Mouse (Mus musculus) lung, postnatal 0 days (tissue): ENCODE measurements around the gene Sox5. TPM values are rescaled to one million over a fixed set of nuclear protein-coding genes. Genes with fewer than 3 reads are reported as not detected.

Experiments
- ATAC-seq: fragments of 200-750 bp; cut with Nextera tagmentation; 2 replicates; pipeline ENCODE4 v1.8.0; 2017; ENCODE audit warnings: moderate library complexity
- DNase-seq: peaks from one replicate; pipeline ENCODE4 v3.0.0-alpha.2; 2016; ENCODE audit warnings: low spot score
- H3K27ac ChIP-seq: fragments of 300-500 bp; sonication (generic); 2 replicates; pipeline ENCODE4 v1.5.1; 2014; ENCODE audit warnings: antibody characterized with exemption, mild to moderate bottlenecking, low read length, mixed read lengths
- H3K27me3 ChIP-seq: fragments of 300-500 bp; sonication (generic); replicated peaks from 2 replicates; pipeline ENCODE4 v1.6.1; 2014; ENCODE audit warnings: low read length, mixed read lengths; ENCODE audit not compliant: insufficient read depth
- H3K36me3 ChIP-seq: fragments of 300-500 bp; sonication (generic); 2 replicates; pipeline ENCODE4 v1.6.1; 2014; ENCODE audit warnings: low read length, mixed read lengths; ENCODE audit not compliant: insufficient read depth
- H3K4me1 ChIP-seq: fragments of 300-500 bp; sonication (generic); 2 replicates; pipeline ENCODE4 v1.6.1; 2014; ENCODE audit warnings: antibody characterized with exemption, low read depth, low read length, mixed read lengths; ENCODE audit not compliant: insufficient read depth
- H3K4me2 ChIP-seq: fragments of 300-500 bp; sonication (generic); replicated peaks from 2 replicates; pipeline ENCODE4 v1.6.1; 2014; ENCODE audit warnings: low read depth, mild to moderate bottlenecking, low read length, moderate library complexity, mixed read lengths
- H3K4me3 ChIP-seq: fragments of 300-500 bp; sonication (generic); 2 replicates; pipeline ENCODE4 v1.5.1; 2014; ENCODE audit warnings: low read depth, low read length
- H3K9ac ChIP-seq: fragments of 300-500 bp; sonication (generic); replicated peaks from 2 replicates; pipeline ENCODE4 v1.6.1; 2014; ENCODE audit warnings: low read depth, mild to moderate bottlenecking
- H3K9me3 ChIP-seq: fragments of 300-500 bp; sonication (generic); 2 replicates; pipeline ENCODE4 v1.6.1; 2016; ENCODE audit warnings: low read length, mixed read lengths
- CTCF ChIP-seq: IDR thresholded peaks from 2 replicates; pipeline ENCODE4 v1.5.1; 2016; ENCODE audit warnings: antibody characterized with exemption, mild to moderate bottlenecking
- EP300 ChIP-seq: IDR thresholded peaks from 2 replicates; pipeline ENCODE4 v1.6.1; 2016; ENCODE audit warnings: antibody characterized with exemption, mild to moderate bottlenecking, control low read depth
- WGBS: fragments of 180-500 bp; shearing (Covaris S2); extraction: QIAGEN DNeasy Blood & Tissue Kit; methylation state at CpG from one replicate; pipeline ENCODE4 v1.1.7; 2014; 5-methylcytosine and 5-hydroxymethylcytosine counted together
- polyA plus RNA-seq: library from polyadenylated mRNA; unstranded; fragments of >200 nt; fragmentation: Nextera tagmentation; extraction: Ambion mirVana; gene quantifications from 2 replicates; pipeline ENCODE4 v1.2.1, GENCODE M21; 2015

Gene Sox5
- polyA plus RNA-seq, 1 experiment from 2014 or later = 9.8 TPM

GRCm38 (mm10) chr6:144082297-144082696 lies 699.5 kb downstream of the Sox5 start:
- Histone ChIP-seq H3K9ac (no peak overlapping the region), H3K4me2 (no peak overlapping the region), H3K27ac (no peak overlapping the region), H3K27me3 (no peaks in the 10 kb centered on the region), H3K9me3 (no peaks in the 10 kb centered on the region), H3K4me3 (no peak overlapping the region), H3K36me3 (no peaks in the 10 kb centered on the region), H3K4me1 (no peaks in the 10 kb centered on the region)
- no peak for DNase-seq
- 93% methylated on average over 9 of the region's 9 CpGs for WGBS
- TF ChIP-seq CTCF (no peak), EP300 (no peak)
- ATAC-seq = no peak

- H3K4me3 ChIP-seq = no peak overlapping the region
- H3K27ac ChIP-seq = no peak overlapping the region
- no peak for DNase-seq
- no peaks in the 10 kb centered on the region for H3K4me1 ChIP-seq
- no peak overlapping the region for H3K9ac ChIP-seq
- H3K9me3 ChIP-seq = no peaks in the 10 kb centered on the region
- WGBS = 94% methylated on average over 7 of the region's 7 CpGs
- H3K4me2 ChIP-seq = no peak overlapping the region
- no peaks in the 10 kb centered on the region for H3K36me3 ChIP-seq
- no peak for ATAC-seq
- TF ChIP-seq EP300 = no peak
- TF ChIP-seq CTCF = no peak
- no peaks in the 10 kb centered on the region for H3K27me3 ChIP-seq
Measured at GRCm38 (mm10) chr6:144077826-144078225, 704.0 kb downstream of the Sox5 start.

GRCm38 (mm10) chr6:144076376-144076775 lies 705.4 kb downstream of the Sox5 start:
- 93% methylated on average over 4 of the region's 4 CpGs for WGBS
- H3K4me2 ChIP-seq = no peak overlapping the region
- no peak overlapping the region for H3K9ac ChIP-seq
- no peak for DNase-seq
- H3K36me3 ChIP-seq = no peaks in the 10 kb centered on the region
- no peaks in the 10 kb centered on the region for H3K4me1 ChIP-seq
- no peak for ATAC-seq
- no peak overlapping the region for H3K4me3 ChIP-seq
- no peaks in the 10 kb centered on the region for H3K9me3 ChIP-seq
- no peak overlapping the region for H3K27ac ChIP-seq
- no peaks in the 10 kb centered on the region for H3K27me3 ChIP-seq
- no peak for TF ChIP-seq EP300
- no peak for TF ChIP-seq CTCF

DNA sequence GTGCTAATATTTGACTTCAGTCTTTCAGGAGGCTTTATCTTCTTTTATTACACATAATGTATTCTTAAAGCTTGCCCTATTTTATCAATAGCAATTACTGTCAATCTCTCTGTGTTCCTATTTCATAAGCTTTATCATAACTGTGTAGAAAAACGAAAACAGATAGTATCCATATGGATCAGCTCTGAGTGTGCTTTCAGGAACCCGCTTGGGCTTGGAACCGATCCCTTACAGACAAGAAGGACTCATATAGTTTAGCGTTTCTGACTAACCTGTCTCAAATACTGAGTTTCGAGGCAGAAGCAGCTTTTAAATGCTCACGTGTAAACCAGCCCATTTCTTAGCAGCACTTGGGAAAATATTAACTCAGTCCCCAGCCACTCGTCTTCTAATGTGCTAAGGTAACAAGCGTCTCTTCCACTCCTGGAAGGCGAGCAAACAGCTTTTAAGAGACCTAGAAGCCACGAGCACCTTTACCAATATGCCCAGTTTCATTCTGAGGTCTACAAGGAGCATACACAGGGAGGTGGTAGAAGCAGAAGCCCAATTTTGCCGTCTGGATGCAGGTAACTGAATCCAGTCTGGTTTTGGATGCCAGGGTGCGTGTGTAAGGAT lies 706.3 kb downstream of the Sox5 start:
- H3K36me3 ChIP-seq = no peaks in the 10 kb centered on the region
- H3K9ac ChIP-seq = no peak overlapping the region
- peak; percentile 32 for DNase-seq
- H3K27ac ChIP-seq = no peak overlapping the region
- no peaks in the 10 kb centered on the region for H3K4me1 ChIP-seq
- ATAC-seq = peak; percentile 56
- H3K4me2 ChIP-seq = no peak overlapping the region
- TF ChIP-seq CTCF (no peak), EP300 (no peak)
- H3K27me3 ChIP-seq = no peaks in the 10 kb centered on the region
- H3K4me3 ChIP-seq = no peak overlapping the region
- WGBS = 59% methylated on average over 12 of the region's 12 CpGs
- H3K9me3 ChIP-seq = no peaks in the 10 kb centered on the region

GRCm38 (mm10) chr6:144074826-144075225 lies 707.0 kb downstream of the Sox5 start:
- no peaks in the 10 kb centered on the region for H3K36me3 ChIP-seq
- no peak overlapping the region for H3K9ac ChIP-seq
- no peaks in the 10 kb centered on the region for H3K9me3 ChIP-seq
- DNase-seq = peak; percentile 81
- H3K4me1 ChIP-seq = no peaks in the 10 kb centered on the region
- WGBS = 19% methylated on average over 9 of the region's 9 CpGs
- ATAC-seq = peak; percentile 87
- no peak overlapping the region for H3K4me3 ChIP-seq
- H3K27ac ChIP-seq = no peak overlapping the region
- H3K27me3 ChIP-seq = no peaks in the 10 kb centered on the region
- no peak overlapping the region; the same call in 1 of the 2 replicates for H3K4me2 ChIP-seq
- peak; percentile 42; the same call in 1 of the 2 replicates for TF ChIP-seq EP300
- no peak for TF ChIP-seq CTCF

- no peak for DNase-seq
- no peak for ATAC-seq
- WGBS = 57% methylated on average over 5 of the region's 5 CpGs
- TF ChIP-seq EP300 (no peak), CTCF (no peak)
- H3K4me2 ChIP-seq = no peak overlapping the region
- no peaks in the 10 kb centered on the region for H3K36me3 ChIP-seq
- H3K4me1 ChIP-seq = no peaks in the 10 kb centered on the region
- no peak overlapping the region for H3K27ac ChIP-seq
- H3K9me3 ChIP-seq = no peaks in the 10 kb centered on the region
- no peak overlapping the region for H3K4me3 ChIP-seq
- no peaks in the 10 kb centered on the region for H3K27me3 ChIP-seq
- H3K9ac ChIP-seq = no peak overlapping the region
Measured at GRCm38 (mm10) chr6:144070461-144070860, 711.3 kb downstream of the Sox5 start.

GRCm38 (mm10) chr6:144067491-144067890 lies 714.3 kb downstream of the Sox5 start:
- no peak overlapping the region for H3K9ac ChIP-seq
- 62% methylated on average over 7 of the region's 7 CpGs for WGBS
- no peaks in the 10 kb centered on the region for H3K9me3 ChIP-seq
- H3K27ac ChIP-seq = no peak overlapping the region
- no peak overlapping the region for H3K4me3 ChIP-seq
- no peak for TF ChIP-seq EP300
- TF ChIP-seq CTCF = no peak
- ATAC-seq = no peak
- no peaks in the 10 kb centered on the region for H3K27me3 ChIP-seq
- H3K36me3 ChIP-seq = no peaks in the 10 kb centered on the region
- H3K4me2 ChIP-seq = no peak overlapping the region
- no peak for DNase-seq
- no peaks in the 10 kb centered on the region for H3K4me1 ChIP-seq
